Mouse (Mus musculus): ENCODE measurements at regions not wholly inside any gene's neighbourhood (a gene's known extent, or its start where the extent isn't known, plus 50 kb on each side); places are given as distances from the start of the nearest gene placed in this dataset.

- no peak for DNase-seq (ENCODE audit: low spot score)
Measured at GRCm38 (mm10) chr5:28904500-28904899, 291.3 kb upstream of the Rnf32 start.

- DNase-seq (ENCODE audit: low spot score), result no peak
Measured at GRCm38 (mm10) chr5:28903805-28904320, 291.9 kb upstream of the Rnf32 start.

- no peak for DNase-seq (ENCODE audit: low spot score)
Measured at GRCm38 (mm10) chr5:28892703-28893249, 303.0 kb upstream of the Rnf32 start.

- DNase-seq (ENCODE audit: low spot score), result no peak
Measured at GRCm38 (mm10) chr5:28891988-28892387, 303.8 kb upstream of the Rnf32 start.

- no peak for DNase-seq (ENCODE audit: low spot score)
Measured at GRCm38 (mm10) chr5:28884746-28885365, 310.9 kb upstream of the Rnf32 start.

- DNase-seq (ENCODE audit: low spot score), result no peak
Measured at GRCm38 (mm10) chr5:28876199-28876598, 319.6 kb upstream of the Rnf32 start.

- DNase-seq (ENCODE audit: low spot score), result no peak
Measured at GRCm38 (mm10) chr5:28873600-28874265, 322.1 kb upstream of the Rnf32 start.

GRCm38 (mm10) chr5:28859604-28860371 lies 336.0 kb upstream of the Rnf32 start:
- DNase-seq (ENCODE audit: low spot score), result no peak

- DNase-seq (ENCODE audit: low spot score), result no peak
Measured at GRCm38 (mm10) chr5:28838141-28838925, 357.5 kb upstream of the Rnf32 start.

GRCm38 (mm10) chr5:28819091-28819490 lies 352.0 kb upstream of the Shh start:
- no peak for DNase-seq (ENCODE audit: low spot score)

GRCm38 (mm10) chr5:28807950-28808349 lies 340.9 kb upstream of the Shh start:
- no peak for DNase-seq (ENCODE audit: low spot score)

GRCm38 (mm10) chr5:28799464-28799863 lies 332.4 kb upstream of the Shh start:
- peak; percentile 16 for DNase-seq (ENCODE audit: low spot score)

GRCm38 (mm10) chr5:28798361-28798760 lies 331.3 kb upstream of the Shh start:
- DNase-seq (ENCODE audit: low spot score), result no peak

- DNase-seq (ENCODE audit: low spot score), result no peak
Measured at GRCm38 (mm10) chr5:28795130-28795758, 328.2 kb upstream of the Shh start.

- no peak for DNase-seq (ENCODE audit: low spot score)
Measured at GRCm38 (mm10) chr5:28793781-28794180, 326.7 kb upstream of the Shh start.

GRCm38 (mm10) chr5:28785347-28786060 lies 318.4 kb upstream of the Shh start:
- DNase-seq (ENCODE audit: low spot score), result peak; percentile 67

GRCm38 (mm10) chr5:28784339-28784966 lies 317.4 kb upstream of the Shh start:
- no peak for DNase-seq (ENCODE audit: low spot score)

GRCm38 (mm10) chr5:28775648-28776359 lies 308.7 kb upstream of the Shh start:
- no peak for DNase-seq (ENCODE audit: low spot score)

- no peak for DNase-seq (ENCODE audit: low spot score)
Measured at GRCm38 (mm10) chr5:28771796-28772195, 304.7 kb upstream of the Shh start.
